Mouse (Mus musculus) Muller cell, postnatal 12 days (primary cell): ENCODE measurements around the gene Zfp691.
A peak's percentile ranks its signal among the peaks of the same experiment; 100 is the strongest.

ENCODE experiments used
- DNase-seq: peaks from one replicate; pipeline ENCODE4 v3.0.0-alpha.2; 2015; ENCODE audit errors: inconsistent ontology term

The Zfp691 gene

DNA sequence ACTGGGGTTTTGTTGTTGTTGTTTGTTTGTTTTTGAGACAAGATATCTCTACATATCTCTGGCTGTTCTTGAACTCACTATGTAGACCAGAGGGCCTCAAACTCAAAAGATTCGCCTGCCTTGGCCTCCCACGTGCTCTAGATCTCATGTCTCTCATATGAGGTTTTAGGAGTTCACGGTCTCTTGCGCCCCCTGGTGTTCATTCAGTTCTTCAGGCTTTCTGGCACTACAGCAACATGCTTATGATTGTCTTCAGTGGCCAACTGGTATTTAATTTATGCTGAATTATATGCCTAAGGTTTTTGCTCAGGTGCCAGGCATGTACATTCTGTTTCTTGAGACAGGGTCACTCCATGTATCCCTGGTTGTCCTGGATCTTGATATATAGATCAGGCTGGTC is 6.3 kb downstream of the Zfp691 start:
- peak; percentile 66 for DNase-seq

DNA sequence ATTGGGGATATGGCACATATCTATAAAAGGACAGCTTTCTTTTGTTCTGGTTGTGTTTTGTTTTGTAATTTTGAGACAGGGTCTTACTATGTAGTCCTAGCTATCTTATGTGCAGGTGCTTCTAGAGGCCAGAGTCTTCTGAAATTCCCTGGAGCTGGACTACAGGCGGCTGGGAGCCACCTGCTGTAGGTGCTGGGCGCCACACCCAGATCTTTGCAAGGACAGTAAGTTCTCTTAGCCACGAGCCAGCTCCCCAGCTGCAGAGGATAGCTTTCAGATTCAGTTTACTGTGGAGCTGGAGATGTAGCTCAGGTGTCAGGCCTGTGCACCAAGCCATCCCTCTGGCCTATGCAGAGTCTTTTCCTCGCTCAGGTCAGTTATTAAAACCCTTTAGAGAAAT is 6.9 kb downstream of the Zfp691 start:
- DNase-seq, result no peak

DNA sequence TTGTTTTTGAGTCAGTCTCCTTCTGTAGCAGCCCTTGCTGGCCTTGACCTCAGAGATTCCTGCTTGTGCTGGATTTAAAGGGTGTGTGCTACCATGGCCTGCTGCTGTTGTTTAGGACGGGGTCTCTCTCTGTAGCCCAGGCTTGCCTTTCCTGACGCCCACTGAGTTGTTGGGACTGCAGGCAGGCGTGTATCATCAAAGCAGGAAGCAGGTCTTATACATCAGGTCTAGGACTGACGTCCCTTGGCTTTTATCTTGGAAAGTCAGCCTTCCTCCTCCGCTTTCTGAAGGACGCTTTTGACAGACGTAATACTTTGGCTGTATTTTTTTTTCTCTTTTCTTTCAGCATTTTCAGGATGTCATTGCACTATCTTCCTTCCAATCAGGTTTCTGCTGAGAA is 8.1 kb downstream of the Zfp691 start:
- DNase-seq, result no peak

DNA sequence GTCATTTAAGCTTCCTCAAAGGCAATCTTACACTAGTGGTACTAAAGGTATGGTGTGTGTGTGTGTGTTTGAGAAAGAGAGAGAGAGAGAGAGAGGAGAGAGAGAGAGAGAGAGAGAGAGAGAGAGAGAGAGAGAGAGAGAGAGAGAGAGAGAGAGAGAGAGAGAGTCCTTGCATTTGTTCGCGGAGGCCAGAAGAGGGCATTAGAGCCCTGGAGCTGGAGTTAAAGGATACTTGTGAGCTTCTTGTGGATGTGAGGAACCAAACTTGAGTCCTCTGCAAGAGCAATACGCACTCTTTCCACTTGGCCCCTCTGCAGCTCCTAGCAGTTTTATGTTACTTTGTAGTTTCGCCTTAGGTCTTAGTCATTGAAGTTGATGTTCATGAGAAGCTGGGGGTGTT is 11.0 kb downstream of the Zfp691 start:
- no peak for DNase-seq

DNA sequence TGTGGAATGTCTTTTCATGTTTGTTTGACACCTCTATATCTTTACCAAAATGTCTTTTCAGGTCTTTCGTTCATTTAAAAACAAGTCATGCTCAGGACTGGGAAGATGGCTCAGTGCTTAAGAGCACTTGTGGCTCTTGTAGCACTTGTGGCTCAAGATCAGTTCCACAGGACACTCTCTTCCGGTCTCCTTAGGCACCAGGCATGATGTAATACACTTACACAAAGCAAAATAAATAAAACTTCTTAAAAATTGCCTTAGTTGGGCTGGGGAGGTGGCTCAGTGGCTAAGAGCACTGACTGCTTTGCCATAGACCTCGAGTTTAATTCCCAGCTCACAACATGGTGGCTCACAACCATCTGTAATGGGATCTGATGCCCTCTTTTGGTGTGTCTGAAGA is 12.6 kb downstream of the Zfp691 start:
- DNase-seq, result no peak

DNA sequence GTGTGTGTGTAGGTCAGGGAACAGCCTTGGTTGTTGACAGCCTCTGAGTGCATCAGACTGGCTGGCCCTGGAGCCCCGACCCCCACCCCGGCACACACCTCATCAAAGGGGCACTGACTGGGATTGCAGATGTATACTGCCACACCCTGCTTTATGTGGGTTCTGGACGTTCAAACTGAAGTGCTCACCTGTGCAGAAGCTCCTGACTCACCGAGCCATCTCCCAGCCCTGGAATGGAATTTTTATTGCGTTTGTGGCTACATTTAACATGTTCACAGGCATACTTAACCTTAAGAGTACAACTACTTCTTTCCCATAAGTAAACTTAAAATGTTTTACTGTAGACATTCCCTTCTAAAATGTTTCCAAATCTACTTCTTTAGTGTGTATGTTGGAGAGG is 16.1 kb downstream of the Zfp691 start:
- no peak for DNase-seq

DNA sequence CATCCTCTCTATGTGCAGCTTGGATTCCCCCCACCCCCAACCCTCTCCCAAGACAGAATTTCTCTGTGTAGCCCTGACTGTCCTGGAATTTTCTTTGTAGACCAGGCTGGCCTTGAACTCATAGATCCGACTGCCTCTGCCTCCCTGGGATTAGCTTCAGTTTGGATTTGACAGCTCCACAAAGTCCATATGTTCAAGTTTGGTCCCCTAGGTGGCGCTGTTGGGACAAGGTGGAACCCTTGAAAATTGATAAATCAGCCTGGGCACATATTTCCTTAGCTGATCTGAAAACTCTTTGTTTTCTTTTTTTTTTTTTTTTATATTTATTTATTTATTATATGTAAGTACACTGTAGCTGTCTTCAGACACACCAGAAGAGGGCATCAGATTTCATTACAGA is 16.8 kb downstream of the Zfp691 start:
- DNase-seq, result no peak

DNA sequence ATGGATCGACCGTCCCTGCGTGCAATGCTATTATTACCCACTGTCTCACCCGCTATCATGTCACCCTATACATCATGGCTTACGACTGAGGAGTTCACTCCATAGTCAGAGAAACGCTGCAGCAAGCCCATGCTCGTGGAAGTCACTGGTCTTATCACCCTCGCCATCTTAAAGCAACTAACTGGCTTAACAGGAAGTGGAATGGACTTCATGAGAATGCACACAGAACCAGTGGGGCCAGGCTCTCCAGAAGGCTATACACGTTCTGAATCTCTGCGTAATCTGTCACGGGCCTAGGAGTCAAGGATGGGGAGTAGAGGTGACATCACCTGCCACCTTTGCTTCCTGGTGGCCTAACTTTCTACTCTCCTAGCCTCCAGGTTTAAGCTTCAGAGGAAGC is 25.3 kb downstream of the Zfp691 start:
- no peak for DNase-seq

DNA sequence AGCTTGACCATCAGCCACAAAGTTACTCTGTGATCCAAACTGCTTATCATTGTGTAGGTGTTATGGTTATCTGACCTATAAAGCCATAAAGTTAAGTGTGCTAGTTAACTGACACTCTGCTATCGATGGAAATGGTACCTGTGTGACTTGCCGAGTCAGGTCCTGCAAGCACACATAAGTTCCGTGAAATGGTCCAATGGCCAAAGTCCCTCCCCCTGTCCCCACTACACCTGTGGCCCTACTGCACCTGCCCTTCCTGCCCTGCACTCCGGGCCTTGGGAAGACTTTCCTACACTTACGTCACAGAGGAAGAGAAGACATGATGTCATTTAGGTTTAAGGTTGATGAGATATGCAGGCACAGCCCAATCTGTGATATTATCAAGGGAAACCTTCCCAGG is 26.6 kb downstream of the Zfp691 start:
- no peak for DNase-seq

DNA sequence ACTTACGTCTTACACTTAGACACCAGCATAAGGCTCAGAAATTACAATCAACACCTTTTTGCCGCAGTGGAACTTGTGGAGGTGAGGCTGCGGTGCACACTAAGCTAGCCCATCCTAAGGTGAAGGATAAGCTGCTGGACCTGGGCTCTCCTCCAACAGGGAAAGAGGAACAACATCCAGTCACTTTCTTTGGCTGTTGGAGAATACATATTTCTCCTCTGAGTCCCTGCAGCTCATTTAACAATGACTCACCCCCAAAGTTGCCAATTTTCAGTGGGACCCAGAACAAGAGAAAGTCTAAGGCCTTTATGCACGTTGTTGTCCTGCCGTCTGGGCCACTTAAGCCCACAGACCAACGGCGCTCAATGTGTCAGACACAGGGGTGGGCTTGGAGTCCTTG is 27.2 kb downstream of the Zfp691 start:
- DNase-seq, result peak; percentile 94

DNA sequence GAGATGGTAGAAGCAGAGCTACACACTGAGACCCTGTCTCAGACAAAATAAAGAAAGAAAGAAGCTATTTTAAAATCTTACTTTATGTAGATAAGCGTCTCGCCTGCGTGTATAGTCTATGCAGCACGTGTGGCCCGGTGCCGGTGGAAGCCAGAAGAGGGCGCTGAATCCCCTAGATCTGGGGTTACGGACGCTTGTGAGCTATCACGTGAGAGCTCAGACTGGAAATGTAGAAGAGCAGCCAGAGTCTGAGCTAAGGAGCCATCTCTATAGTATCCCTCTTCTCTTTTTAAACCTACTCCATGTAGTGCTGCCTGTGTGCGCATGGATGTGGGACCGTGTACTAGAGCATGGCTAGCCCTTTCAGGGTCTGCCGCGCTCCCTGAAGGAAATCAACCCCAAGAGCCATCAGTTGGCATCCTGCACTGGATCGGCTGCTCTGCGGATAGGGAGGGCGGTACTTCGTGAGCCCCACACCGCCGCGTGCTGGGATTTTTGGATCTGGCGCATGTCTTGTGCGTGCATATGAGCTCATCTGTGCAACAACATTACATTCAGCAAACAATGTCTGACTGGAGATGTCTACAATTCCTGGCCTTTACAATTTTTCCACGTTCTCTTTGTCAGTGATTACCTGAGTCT is 31.6 kb downstream of the Zfp691 start:
- DNase-seq, result no peak

DNA sequence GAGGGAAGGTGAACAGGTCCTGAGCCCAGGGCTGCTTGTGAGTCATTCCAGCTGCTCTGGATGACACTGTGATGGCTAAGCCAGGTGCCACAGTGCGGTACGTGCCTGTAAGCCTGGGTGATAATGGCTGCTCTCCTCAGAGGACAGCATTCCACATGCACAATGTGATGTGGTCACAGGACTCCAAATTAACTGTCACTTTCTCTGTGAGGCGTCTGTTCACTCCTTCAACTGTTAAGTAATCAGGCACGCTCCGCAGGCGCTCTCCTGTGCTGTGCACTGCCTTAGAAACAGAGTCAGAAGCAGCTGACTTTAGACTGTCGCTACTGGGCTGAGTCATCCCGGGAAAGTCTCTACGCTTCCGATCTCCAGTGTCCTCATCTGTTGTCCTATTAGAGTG is 32.8 kb downstream of the Zfp691 start:
- peak; percentile 75 for DNase-seq

DNA sequence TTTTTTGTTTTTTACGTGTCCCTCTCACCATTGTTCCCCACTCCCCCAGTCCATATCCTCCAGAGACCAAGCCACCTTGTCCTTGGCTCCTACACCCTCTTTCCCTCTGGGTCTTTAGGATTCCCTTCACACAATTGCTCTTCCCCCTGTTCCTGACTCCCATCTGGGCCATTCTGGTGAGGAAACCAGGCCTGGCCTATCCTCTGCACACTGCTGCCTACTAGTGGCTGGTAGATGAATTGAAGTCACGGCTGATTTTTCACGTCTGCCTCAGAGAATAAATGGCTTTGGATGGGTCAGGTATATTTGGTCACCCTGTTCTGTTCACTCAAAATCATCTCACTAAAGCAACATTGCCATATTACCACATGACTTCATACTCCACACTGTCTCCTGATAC is 33.9 kb downstream of the Zfp691 start:
- no peak for DNase-seq

DNA sequence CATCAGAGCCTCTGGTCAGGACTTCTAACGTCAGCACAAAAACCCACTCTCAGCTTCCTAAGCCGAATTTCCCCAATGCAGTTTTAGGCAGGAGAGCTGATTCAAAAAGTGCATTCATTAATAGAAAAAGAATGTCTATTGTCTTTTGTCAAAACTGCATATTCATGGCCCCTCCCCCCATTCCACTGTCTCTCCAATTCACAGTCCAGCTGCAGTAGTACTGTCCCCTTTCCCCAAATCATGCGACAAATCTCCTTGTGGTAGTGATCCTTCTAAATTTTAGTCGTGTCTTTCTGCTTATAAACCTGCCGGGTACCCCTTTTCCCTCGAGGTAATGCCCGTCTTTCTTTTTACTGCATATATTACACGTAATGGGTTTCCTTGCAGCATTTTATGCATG is 35.2 kb downstream of the Zfp691 start:
- DNase-seq, result peak; percentile 70

DNA sequence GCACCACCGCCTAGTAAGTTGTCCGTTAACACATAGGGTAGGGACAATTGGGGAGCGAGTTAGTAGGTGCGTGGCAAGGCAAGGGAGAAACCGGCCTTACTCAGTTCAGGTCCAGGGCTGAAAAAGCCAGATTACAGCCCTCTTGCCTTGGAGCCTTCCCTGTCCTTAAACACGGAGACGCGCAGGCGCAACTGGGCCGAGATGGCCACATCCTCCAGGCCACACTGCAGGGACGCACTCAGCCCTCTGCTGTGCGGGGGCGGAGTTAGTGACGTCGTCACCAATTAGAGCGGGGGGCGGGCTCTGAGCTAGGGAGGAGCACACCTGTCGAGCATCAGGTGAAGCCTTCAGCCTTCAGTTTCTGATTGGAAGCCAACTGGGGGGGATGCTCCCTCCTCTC is 35.8 kb downstream of the Zfp691 start:
- no peak for DNase-seq

DNA sequence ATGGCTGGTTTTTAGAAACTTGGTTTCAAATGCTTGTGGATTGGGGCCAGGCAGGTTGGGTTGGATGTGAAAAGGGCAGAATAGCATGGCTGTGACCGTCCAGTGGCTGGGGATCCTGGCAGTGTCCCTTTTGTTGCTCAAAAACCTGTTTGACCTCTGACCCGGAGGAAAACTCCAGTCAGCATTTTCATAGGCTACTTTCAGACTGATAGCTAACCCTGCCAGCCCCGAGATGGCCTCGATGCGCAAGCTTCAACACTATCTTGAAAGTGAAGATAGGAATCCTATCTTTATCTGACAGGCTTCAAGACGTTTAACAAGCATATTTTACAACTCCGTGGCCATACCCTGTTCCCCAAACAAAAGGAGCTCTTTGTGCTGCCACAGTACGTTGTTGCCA is 36.7 kb downstream of the Zfp691 start:
- DNase-seq, result no peak

DNA sequence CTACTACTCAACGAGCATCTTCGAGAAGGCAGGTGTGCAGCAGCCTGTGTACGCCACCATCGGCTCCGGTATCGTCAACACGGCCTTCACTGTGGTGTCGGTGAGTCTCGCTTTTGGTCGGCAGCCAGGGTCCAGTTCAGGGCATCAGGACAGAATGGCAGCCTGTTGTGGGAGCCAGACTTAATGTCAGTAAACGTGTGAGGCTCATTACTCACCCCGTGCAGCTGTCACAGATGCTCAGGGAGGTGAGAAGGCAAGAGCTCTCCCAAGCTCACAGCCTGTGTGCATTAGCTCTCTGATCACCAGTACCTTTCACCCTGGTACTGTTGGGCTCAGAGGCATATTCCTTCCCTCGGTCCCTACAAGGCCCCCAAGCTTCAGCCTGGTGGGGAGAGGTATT is 40.1 kb downstream of the Zfp691 start:
- no peak for DNase-seq

DNA sequence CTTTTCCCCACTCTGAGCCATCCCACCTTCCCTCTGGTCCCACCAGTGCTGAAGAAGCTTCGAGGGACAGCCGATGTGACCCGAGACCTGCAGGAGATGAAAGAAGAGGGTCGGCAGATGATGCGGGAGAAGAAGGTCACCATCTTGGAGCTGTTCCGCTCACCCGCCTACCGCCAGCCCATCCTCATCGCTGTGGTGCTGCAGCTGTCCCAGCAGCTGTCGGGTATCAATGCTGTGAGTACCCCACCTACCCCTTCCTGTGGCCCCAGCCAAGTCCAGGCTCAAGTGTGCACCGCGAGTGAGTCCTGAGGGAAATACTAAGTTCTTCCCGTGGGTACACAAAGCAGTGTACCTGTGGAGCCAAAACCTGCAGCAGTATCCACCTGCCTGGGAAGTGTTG is 40.7 kb downstream of the Zfp691 start:
- DNase-seq, result no peak

DNA sequence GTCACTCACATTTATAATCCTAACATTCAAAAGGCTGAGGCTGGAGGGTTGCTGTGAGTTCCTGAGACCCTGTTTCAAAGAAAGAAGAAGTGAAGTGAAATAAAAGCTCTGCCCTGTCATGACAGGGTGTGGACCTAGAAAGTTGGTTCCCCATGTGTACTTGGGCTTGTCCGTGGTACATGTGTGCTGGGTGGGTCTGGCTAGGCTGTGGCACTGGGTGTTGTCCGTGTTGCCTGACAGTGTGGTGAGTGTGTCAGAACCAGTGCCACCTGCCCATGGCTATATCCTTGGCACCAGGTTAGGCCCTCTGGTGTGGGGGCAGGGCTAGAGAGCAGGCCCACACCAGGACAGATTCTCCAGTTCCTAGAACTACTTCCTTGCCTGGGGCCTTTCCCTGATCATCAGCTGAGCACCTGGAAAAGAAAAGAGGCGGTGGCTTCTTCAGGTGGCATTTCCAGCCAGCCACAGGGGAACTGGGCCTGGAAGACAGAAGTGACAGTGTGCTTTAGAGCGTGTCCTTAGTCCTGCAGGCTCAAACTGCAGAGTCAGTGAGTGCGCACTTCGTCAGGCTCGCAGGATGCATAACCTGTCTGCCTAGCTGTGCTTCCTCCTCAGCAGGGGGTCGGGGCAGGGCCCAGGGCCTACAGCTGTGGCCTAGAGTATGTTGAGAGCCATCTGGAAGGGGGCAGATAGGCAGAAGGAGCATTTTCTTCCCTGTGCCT is 42.6 kb downstream of the Zfp691 start:
- DNase-seq, result no peak

DNA sequence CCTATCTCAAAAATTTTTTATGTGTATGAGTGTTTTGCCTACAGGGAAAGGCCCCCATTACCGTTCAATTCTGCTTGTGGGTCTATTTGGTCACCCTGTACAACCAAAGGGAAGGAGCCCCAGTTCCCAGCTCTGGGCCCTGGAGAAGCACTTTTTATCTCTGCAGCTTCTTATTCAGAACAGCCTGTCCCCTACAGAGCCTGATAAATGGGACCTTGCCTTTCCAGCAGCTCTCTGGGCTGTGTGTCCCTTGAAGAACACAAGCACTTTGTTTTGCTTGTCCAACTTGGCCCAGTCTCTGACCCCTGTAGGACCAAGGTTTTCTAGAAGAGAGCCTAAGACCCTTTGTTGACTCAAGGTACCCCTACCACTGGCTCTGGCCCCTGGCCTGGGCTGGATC is 44.9 kb downstream of the Zfp691 start:
- DNase-seq, result no peak

DNA sequence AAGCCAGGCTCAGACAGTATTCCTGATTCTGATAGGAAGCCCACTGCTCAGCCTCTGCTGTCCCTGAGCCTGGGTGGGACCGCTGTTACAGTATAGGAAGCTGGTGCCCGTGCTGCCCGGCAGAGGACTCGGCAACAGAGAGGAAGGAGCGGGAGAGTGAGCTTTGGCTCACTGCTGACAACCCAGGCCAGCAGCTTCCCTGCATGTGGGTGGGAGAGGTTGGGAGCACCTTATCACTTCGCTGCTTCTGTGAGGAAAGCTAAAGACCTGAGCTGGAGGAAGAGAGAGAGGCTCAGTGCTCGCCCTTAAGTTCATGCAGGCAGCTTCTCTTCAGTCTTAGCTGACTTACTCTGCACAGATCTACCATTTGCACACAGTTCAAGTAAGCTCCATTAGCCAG is 45.4 kb downstream of the Zfp691 start:
- DNase-seq, result no peak

DNA sequence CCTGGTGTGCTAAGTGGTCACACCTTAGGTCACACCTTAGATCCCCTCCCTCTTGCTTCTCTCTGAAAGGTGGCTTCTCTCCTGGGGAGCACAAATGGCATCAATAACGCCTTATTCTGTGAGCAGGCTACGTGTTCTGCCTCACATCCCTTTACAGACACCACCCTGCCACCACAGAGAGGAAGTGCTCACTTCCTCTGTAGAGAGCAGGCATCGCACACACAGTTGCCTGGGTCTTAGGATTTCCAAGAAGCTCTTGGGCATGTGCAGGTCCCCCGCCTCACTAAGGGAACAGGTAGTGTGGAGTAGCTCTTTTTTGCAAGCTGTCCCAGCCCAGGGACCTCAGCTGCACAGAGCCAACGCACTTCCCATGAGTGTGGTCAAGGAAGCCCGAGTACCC is 46.8 kb downstream of the Zfp691 start:
- DNase-seq, result no peak

DNA sequence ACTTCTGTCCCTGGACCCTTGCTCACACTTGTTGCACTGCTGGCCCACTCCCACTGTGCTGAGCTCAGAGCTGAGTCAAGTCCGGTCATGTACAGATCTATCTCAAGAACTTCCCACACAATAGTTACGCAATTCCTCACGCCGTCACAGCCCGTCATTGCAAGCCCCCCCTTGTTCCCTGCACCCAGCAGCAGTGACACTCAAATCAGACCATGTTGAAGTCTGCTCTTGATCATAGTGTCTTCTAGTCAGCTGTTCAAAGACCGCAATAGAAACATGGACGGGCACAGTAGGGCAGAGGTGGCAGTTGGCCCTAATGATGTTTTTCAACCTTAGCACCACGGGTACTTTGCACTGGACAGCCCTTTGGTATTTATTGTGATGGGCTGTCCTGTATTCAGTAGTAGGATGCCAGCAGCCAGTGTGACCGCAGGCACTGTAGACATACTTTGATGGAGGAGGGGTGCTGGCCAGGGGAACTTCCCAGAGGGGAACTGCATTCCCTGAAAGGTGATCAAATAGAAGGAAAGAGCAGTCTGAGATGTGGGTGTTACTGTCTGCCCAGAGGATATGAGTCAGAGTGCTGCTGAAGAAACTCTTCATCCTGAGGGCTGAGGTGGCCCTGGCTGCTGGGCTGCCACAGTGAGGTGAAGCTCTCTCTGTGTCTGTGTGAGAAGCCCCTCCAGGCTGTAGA is 48.3 kb downstream of the Zfp691 start:
- peak; percentile 95 for DNase-seq
